Mouse (Mus musculus): Measurements from ENCODE around the gene Taar5. TPM values are rescaled to one million over a fixed set of nuclear protein-coding genes. Genes with fewer than 3 reads are reported as not detected.

Taar5 gene
- polyA plus RNA-seq, 2 experiments: not detected

DNA sequence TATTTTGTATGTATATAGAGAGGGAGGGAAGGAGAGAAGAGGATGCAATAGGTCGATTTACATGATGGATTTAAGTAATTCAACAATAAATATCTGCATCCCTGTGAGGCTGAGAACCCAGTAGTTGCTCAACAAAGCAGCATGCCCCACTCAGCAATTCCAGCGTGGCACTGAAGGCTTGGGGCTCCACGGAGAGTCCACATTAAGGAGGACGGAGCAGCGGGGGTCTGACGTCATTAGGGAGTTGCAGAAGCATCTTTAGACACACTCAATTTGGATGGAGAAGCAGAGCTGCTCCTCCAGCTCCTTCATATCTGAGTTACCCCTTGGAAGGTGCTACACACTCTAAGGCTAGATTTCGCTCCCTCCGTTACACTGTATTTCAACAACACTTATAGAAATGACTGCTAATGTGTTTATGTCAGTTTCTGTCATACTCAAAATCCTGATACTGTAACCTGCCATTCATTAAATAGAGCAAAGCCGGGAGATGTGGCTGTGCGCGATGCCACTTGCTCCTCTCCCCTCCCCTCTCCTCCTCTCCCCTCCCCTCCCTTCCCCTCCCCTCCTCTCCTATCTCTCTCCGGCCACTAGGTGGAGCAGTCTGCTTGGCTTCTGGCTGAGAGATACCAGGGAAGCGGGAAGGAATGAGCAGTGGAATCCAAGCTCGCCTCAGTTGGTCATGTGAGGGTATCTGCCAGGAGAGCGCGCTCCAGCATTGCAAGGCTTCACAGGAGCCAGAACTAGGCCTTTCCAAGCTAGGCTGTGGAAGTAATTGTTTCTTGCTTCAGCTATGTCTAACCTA is 8.6 kb downstream of the Taar5 start:
- TF ChIP-seq EP300 (IDR thresholded peaks at IDR 0.05; ENCODE audit: low read depth) (no peak), CTCF (IDR thresholded peaks at IDR 0.05; ENCODE audit: low read depth) (peak; percentile 88)
- Histone ChIP-seq H3K27ac (no peak overlapping the region), H3K9ac (replicated peaks) (no peak overlapping the region), H3K4me3 (ENCODE audit: insufficient read depth in 1 of 2, low read depth in 2 of 2, low read length in 2 of 2) (no peak overlapping the region), H3K27me3 (ENCODE audit: control insufficient read depth, insufficient read depth, low read length) (no peaks in the 10 kb centered on the region), H3K9me3 (ENCODE audit: control insufficient read depth, low read length) (no peaks in the 10 kb centered on the region), H3K4me2 (ENCODE audit: low read depth) (no peak overlapping the region), H3K36me3 (replicated peaks; ENCODE audit: control insufficient read depth, insufficient read depth, low read depth) (no peaks in the 10 kb centered on the region), H3K4me1 (replicated peaks; ENCODE audit: control insufficient read depth in 2 of 2, insufficient read depth in 2 of 2, low read length in 1 of 2) (0 out of 4 replicates have a peak, but pooled peaks cover 0 to 2% of the 10 kb centered on the region in 2 experiments)
- DNase-seq (ENCODE audit: low read depth in 3 of 3, low spot score in 3 of 3): peak; percentile 30 to 46 (median 45)
- ATAC-seq (ENCODE audit: insufficient read depth): peak; percentile 53; the same call in 1 of the 2 replicates
- 35% methylated on average over 16 of the region's 16 CpGs for WGBS (ENCODE audit: insufficient replicate concordance)

DNA sequence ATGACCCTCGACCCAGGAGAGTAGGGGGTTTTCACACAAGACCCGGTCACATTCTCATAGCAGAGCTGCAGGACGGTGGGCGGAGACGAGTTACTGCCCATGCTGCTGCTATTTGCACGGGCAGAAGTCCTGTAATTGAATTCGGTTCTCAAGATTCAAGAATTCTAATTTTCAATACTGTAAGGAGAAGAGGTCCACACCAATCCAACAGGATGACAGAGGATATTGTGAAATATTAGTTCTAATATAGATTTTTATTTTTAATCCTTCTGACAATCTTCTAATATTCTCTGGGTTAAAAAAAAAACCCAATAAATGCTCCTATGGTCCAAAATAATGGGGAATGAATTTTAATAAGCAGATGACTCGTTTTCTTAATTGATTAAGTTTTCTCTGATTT is 15.0 kb downstream of the Taar5 start, which contains the start of gene Taar6:
Gene Taar6 (minus strand): TSS at position 101 of the 400 bp plus-strand sequence.
- no peak for TF ChIP-seq EP300 (IDR thresholded peaks at IDR 0.05; ENCODE audit: low read depth)
- TF ChIP-seq CTCF (IDR thresholded peaks at IDR 0.05; ENCODE audit: low read depth): no peak
- DNase-seq (ENCODE audit: low read depth in 3 of 3, low spot score in 3 of 3): no peak
- Histone ChIP-seq H3K27ac (no peak within 1 kb of the TSS), H3K4me1 (replicated peaks; ENCODE audit: control insufficient read depth in 2 of 2, insufficient read depth in 2 of 2, low read length in 1 of 2) (no peaks in the 10 kb centered on the region), H3K27me3 (ENCODE audit: control insufficient read depth, insufficient read depth, low read length) (no peaks in the 10 kb centered on the region), H3K36me3 (replicated peaks; ENCODE audit: control insufficient read depth, insufficient read depth, low read depth) (no peaks in the 10 kb centered on the region), H3K9ac (replicated peaks) (no peak within 1 kb of the TSS), H3K9me3 (ENCODE audit: control insufficient read depth, low read length) (no peaks in the 10 kb centered on the region), H3K4me2 (ENCODE audit: low read depth) (no peak within 1 kb of the TSS), H3K4me3 (ENCODE audit: insufficient read depth in 1 of 2, low read depth in 2 of 2, low read length in 2 of 2) (no peak within 1 kb of the TSS)
- no peak for ATAC-seq (ENCODE audit: insufficient read depth)
- WGBS (ENCODE audit: insufficient replicate concordance): 58% methylated on average over 8 of the region's 8 CpGs

DNA sequence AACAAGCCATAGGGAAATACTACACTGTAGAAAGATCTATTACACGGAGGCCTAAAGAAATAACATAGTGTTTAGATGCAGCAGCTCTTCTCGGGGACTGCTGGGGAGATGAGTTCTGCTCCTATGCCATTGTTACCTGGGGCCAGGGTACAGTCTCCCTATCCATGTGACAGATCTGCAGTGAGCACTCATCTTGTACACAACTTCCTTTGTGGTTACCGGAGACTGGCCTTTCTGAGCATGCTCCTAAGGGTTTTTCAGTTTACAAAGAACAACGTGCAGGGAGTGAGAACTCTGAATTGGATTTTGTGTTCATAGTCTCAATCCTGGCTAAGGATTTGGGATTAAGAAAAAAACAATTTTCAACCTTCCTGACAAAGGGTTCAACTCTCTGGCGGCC is 15.9 kb downstream of the Taar5 start:
- Histone ChIP-seq H3K27ac (no peak overlapping the region), H3K4me3 (ENCODE audit: insufficient read depth in 1 of 2, low read depth in 2 of 2, low read length in 2 of 2) (no peak overlapping the region), H3K4me1 (replicated peaks; ENCODE audit: control insufficient read depth in 2 of 2, insufficient read depth in 2 of 2, low read length in 1 of 2) (no peaks in the 10 kb centered on the region), H3K9me3 (ENCODE audit: control insufficient read depth, low read length) (no peaks in the 10 kb centered on the region), H3K36me3 (replicated peaks; ENCODE audit: control insufficient read depth, insufficient read depth, low read depth) (no peaks in the 10 kb centered on the region), H3K4me2 (ENCODE audit: low read depth) (no peak overlapping the region), H3K27me3 (ENCODE audit: control insufficient read depth, insufficient read depth, low read length) (no peaks in the 10 kb centered on the region), H3K9ac (replicated peaks) (no peak overlapping the region)
- DNase-seq (ENCODE audit: low read depth in 3 of 3, low spot score in 3 of 3): no peak
- WGBS (ENCODE audit: insufficient replicate concordance): 30% methylated on average over 5 of the region's 5 CpGs
- TF ChIP-seq CTCF (IDR thresholded peaks at IDR 0.05; ENCODE audit: low read depth): no peak
- no peak for TF ChIP-seq EP300 (IDR thresholded peaks at IDR 0.05; ENCODE audit: low read depth)
- no peak for ATAC-seq (ENCODE audit: insufficient read depth)

DNA sequence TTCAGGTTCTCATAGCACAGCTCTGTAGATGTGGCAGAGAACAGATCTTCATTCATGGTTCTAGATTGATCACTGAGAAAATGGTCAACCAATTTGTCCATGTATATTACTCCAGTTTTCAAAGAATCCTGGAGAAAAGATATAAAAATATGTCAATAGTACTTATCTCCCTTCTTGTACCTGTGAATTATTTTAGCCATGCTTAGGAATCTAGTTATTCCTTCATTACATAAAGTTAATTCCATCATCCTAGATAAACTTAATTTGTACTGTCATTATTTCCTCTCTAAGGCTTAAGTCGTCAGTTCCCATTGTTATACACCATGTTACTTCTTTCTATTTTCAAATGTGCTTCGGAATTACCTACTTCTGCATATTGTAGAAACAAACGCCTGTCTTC is 22.9 kb downstream of the Taar5 start, which contains the start of gene Taar7a:
Gene Taar7a (minus strand): TSS at position 101 of the 400 bp plus-strand sequence.
- Histone ChIP-seq H3K27me3 (ENCODE audit: control insufficient read depth, insufficient read depth, low read length) (no peaks in the 10 kb centered on the region), H3K4me2 (ENCODE audit: low read depth) (no peak within 1 kb of the TSS), H3K4me3 (ENCODE audit: insufficient read depth in 1 of 2, low read depth in 2 of 2, low read length in 2 of 2) (no peak within 1 kb of the TSS), H3K9ac (replicated peaks) (no peak within 1 kb of the TSS), H3K4me1 (replicated peaks; ENCODE audit: control insufficient read depth in 2 of 2, insufficient read depth in 2 of 2, low read length in 1 of 2) (no peaks in the 10 kb centered on the region), H3K9me3 (ENCODE audit: control insufficient read depth, low read length) (no peaks in the 10 kb centered on the region), H3K36me3 (replicated peaks; ENCODE audit: control insufficient read depth, insufficient read depth, low read depth) (no peaks in the 10 kb centered on the region), H3K27ac (no peak within 1 kb of the TSS)
- ATAC-seq (ENCODE audit: insufficient read depth) (no peak), DNase-seq (ENCODE audit: low read depth in 3 of 3, low spot score in 3 of 3) (no peak)
- 59% methylated on average over 3 of the region's 3 CpGs for WGBS (ENCODE audit: insufficient replicate concordance)
- no peak for TF ChIP-seq CTCF (IDR thresholded peaks at IDR 0.05; ENCODE audit: low read depth)

DNA sequence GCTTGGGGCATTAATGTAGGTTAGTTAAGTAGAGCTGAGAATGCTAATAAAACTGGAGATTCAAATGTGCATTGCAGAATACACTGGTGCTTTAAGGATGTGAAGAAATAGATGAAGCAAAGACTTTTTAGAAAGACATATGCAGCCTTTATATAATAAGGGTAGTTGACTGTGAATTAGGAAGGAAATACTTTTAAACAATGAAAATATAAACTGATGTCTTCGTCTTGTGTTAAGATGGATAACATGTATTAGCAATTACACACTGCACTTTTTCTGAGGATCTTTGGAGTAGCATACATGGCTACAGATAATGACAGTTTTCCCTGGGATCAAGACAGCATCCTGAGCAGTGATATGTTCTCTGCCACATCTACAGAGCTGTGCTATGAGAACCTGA is 29.1 kb downstream of the Taar5 start, which contains the start of gene Taar7b:
Gene Taar7b (plus strand): TSS at position 301 of the 400 bp plus-strand sequence.
- Histone ChIP-seq H3K36me3 (replicated peaks; ENCODE audit: control insufficient read depth, insufficient read depth, low read depth) (no peaks in the 10 kb centered on the region), H3K27me3 (ENCODE audit: control insufficient read depth, insufficient read depth, low read length) (no peaks in the 10 kb centered on the region), H3K9me3 (ENCODE audit: control insufficient read depth, low read length) (no peaks in the 10 kb centered on the region), H3K4me2 (ENCODE audit: low read depth) (no peak within 1 kb of the TSS), H3K9ac (replicated peaks) (no peak within 1 kb of the TSS), H3K4me3 (ENCODE audit: insufficient read depth in 1 of 2, low read depth in 2 of 2, low read length in 2 of 2) (no peak within 1 kb of the TSS), H3K27ac (no peak within 1 kb of the TSS), H3K4me1 (replicated peaks; ENCODE audit: control insufficient read depth in 2 of 2, insufficient read depth in 2 of 2, low read length in 1 of 2) (no peaks in the 10 kb centered on the region)
- ATAC-seq (ENCODE audit: insufficient read depth) (no peak), DNase-seq (ENCODE audit: low read depth in 3 of 3, low spot score in 3 of 3) (no peak)
- no peak for TF ChIP-seq CTCF (IDR thresholded peaks at IDR 0.05; ENCODE audit: low read depth)
- no peak for TF ChIP-seq EP300 (IDR thresholded peaks at IDR 0.05; ENCODE audit: low read depth)
- 67% methylated on average over 1 of the region's 1 CpGs for WGBS (ENCODE audit: insufficient replicate concordance)

Measured in liver, embryonic 14.5 days (tissue).